Mouse (Mus musculus) urinary bladder, adult 2 months (tissue): ENCODE measurements around the gene Gm21994. TPM values are rescaled to one million over a fixed set of nuclear protein-coding genes. Genes with fewer than 3 reads are reported as not detected.
"Not testable (repeated sequence)": the region's sequence is repeated elsewhere in the genome, so short reads cannot be mapped to it uniquely, and the experiment has no call there.

Source experiments
- DNase-seq: peaks from one replicate; pipeline ENCODE4 v3.0.0; 2022; ENCODE audit warnings: low spot score
- polyA plus RNA-seq: library from polyadenylated mRNA; depleted of rRNA; stranded (reverse); fragments of >200 nt; gene quantifications from 2 replicates; pipeline ENCODE4 v1.2.3, GENCODE M21; 2012; rRNA removed

Gm21994 gene
- 2.4 and 2.7 TPM in 2 replicates for polyA plus RNA-seq

GRCm38 (mm10) chr2:150255491-150255890 is at the start of gene Gm21994:
TSS of gene Gm21994 (minus strand) at chr2:150255591.
- DNase-seq: not testable (repeated sequence)

GRCm38 (mm10) chr2:150299096-150299495 is 43.7 kb upstream of the Gm21994 start:
- DNase-seq: no peak

GRCm38 (mm10) chr2:150293669-150294068 is 38.3 kb upstream of the Gm21994 start:
- DNase-seq: no peak

GRCm38 (mm10) chr2:150257291-150257690 is 1.9 kb upstream of the Gm21994 start, which contains the start of gene Gm14124:
TSS of gene Gm14124 (plus strand) at chr2:150257517.
- DNase-seq: not testable (repeated sequence)

- not testable (repeated sequence) for DNase-seq
Observed at GRCm38 (mm10) chr2:150256861-150257260, 1.5 kb upstream of the Gm21994 start.

GRCm38 (mm10) chr2:150243211-150243610 is 12.2 kb downstream of the Gm21994 start:
- DNase-seq: no peak

GRCm38 (mm10) chr2:150223263-150223662 is 32.1 kb downstream of the Gm21994 start:
- DNase-seq: not testable (repeated sequence)

GRCm38 (mm10) chr2:150218363-150218725 is 37.0 kb downstream of the Gm21994 start:
- DNase-seq: not testable (repeated sequence)

GRCm38 (mm10) chr2:150217600-150218362 is 37.6 kb downstream of the Gm21994 start, which contains the start of gene Zfp937:
TSS of gene Zfp937 (plus strand) at chr2:150218073.
- DNase-seq: peak; percentile 55

Other genes with a start within 250 kb of the Gm21994 start
- gene Zfp120, start 118.9 kb downstream of the Gm21994 start, polyA plus RNA-seq: 3.6 and 5.2 TPM in 2 replicates
- gene Gm10770, start 75.9 kb downstream of the Gm21994 start, polyA plus RNA-seq: not detected in 2 replicates
- gene Gm14139, start 73.8 kb downstream of the Gm21994 start, polyA plus RNA-seq: not detected in 2 replicates
- gene Zfp937, start 37.5 kb downstream of the Gm21994 start, polyA plus RNA-seq: 3.6 and 3.9 TPM in 2 replicates
- gene Gm14124, start 1.9 kb upstream of the Gm21994 start, polyA plus RNA-seq: 0.07 TPM in 2 replicates
- not detected in 2 replicates for gene Gm10130, start 68.1 kb upstream of the Gm21994 start, polyA plus RNA-seq
- gene 3300002I08Rik, start 107.2 kb upstream of the Gm21994 start, polyA plus RNA-seq: 3.3 and 3.5 TPM in 2 replicates
- 1.5 and 1.7 TPM in 2 replicates for gene Zfp442, start 195.9 kb upstream of the Gm21994 start, polyA plus RNA-seq
- 0.04 and 0.06 TPM in 2 replicates for gene Zfp345, start 229.5 kb upstream of the Gm21994 start, polyA plus RNA-seq